Mouse (Mus musculus) lung, postnatal 0 days (tissue): Measurements from ENCODE around the gene Gm13696.
"Not testable (repeated sequence)": the region's sequence is repeated elsewhere in the genome, so short reads cannot be mapped to it uniquely, and the experiment has no call there.

ENCODE experiments used
- CTCF ChIP-seq: IDR thresholded peaks from 2 replicates; pipeline ENCODE4 v1.5.1; 2016; ENCODE audit warnings: antibody characterized with exemption, mild to moderate bottlenecking
- EP300 ChIP-seq: IDR thresholded peaks from 2 replicates; pipeline ENCODE4 v1.6.1; 2016; ENCODE audit warnings: antibody characterized with exemption, mild to moderate bottlenecking, control low read depth

- TF ChIP-seq CTCF, EP300: not testable (repeated sequence)
Measured at GRCm38 (mm10) chr2:83993639-83994255, 20.8 kb downstream of the Gm13696 start.
